Mouse (Mus musculus) heart, adult 2 months (tissue): Measurements from ENCODE around the gene Marf1.

Source experiments
- CTCF ChIP-seq: fragments of 200-600 bp; IDR thresholded peaks from 2 replicates; pipeline ENCODE4 v1.8.1; 2022; ENCODE audit warnings: antibody characterized with exemption, mild to moderate bottlenecking, moderate library complexity
- POLR2A ChIP-seq: fragments of 200-500 bp; IDR thresholded peaks from 2 replicates; pipeline ENCODE4 v1.6.1; 2011; ENCODE audit warnings: mild to moderate bottlenecking, low read depth, low read length, control low read depth; ENCODE audit not compliant: insufficient read depth

DNA sequence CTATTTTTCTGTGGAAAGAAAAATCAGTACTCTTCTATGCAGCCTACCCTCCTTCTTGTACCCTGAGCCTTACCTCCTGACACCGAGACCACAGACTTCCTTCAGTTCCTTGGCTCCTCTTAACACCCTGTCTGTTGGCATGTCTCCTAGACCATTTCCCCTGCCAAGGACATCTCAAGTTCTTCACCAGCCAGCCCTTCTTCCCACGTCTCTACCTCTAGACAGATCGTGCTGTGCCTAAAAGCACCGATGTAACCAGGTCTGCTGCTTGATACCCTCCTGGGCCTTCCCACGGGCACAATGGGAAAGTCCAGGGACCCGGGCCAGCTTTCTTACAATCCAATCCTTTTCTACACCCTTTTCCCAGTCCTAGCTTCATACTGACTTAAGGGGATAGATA is 57.3 kb downstream of the Marf1 start:
- no peak for TF ChIP-seq POLR2A
- no peak for TF ChIP-seq CTCF
